Mouse (Mus musculus) heart, embryonic 14.5 days (tissue): ENCODE results near the gene Aox3. TPM values are rescaled to one million over a fixed set of nuclear protein-coding genes. Genes with fewer than 3 reads are reported as not detected.
A peak's percentile ranks its signal among the peaks of the same experiment; 100 is the strongest.

Experiments used
- ATAC-seq: fragments of 200-750 bp; cut with Nextera tagmentation; 2 replicates; pipeline ENCODE4 v1.8.0; 2017; ENCODE audit warnings: low read depth, moderate TSS enrichment; ENCODE audit not compliant: insufficient number of reproducible peaks, insufficient read depth, low FRiP score
- H3K27ac ChIP-seq, 2 experiments: fragments of 200-500 bp in 1 of 2; fragments of 300-500 bp in 1 of 2; sonication (generic) in 1 of 2; replicated peaks in 1 of 2; 2 replicates each; pipeline ENCODE4 v1.5.1; 2012 to 2014; ENCODE audit warnings: low read depth in 2 of 2, low read length in 2 of 2, control low read depth in 1 of 2, mild to moderate bottlenecking in 1 of 2, mixed read lengths in 1 of 2; ENCODE audit not compliant: control insufficient read depth in 1 of 2, insufficient read depth in 1 of 2
- H3K27me3 ChIP-seq: fragments of 300-500 bp; sonication (generic); 2 replicates; pipeline ENCODE4 v1.6.1; 2014; ENCODE audit warnings: mild to moderate bottlenecking, low read length, control low read depth; ENCODE audit not compliant: control insufficient read depth, insufficient read depth
- H3K36me3 ChIP-seq: fragments of 300-500 bp; sonication (generic); 2 replicates; pipeline ENCODE4 v1.6.1; 2014; ENCODE audit warnings: mild to moderate bottlenecking, control low read depth, low read length, mixed read lengths; ENCODE audit not compliant: control insufficient read depth, insufficient read depth
- H3K4me1 ChIP-seq, 2 experiments: fragments of 200-500 bp in 1 of 2; fragments of 300-500 bp in 1 of 2; sonication (generic) in 1 of 2; 2 replicates each; pipeline ENCODE4 v1.6.1; 2012 to 2014; ENCODE audit warnings: low read length in 2 of 2, control low read depth in 1 of 2, mixed read lengths in 1 of 2; ENCODE audit not compliant: control insufficient read depth in 2 of 2, insufficient read depth in 2 of 2
- H3K4me2 ChIP-seq: fragments of 300-500 bp; sonication (generic); 2 replicates; pipeline ENCODE4 v1.6.1; 2014; ENCODE audit warnings: mild to moderate bottlenecking, low read length
- H3K4me3 ChIP-seq, 2 experiments: fragments of 200-500 bp in 1 of 2; fragments of 300-500 bp in 1 of 2; sonication (generic) in 1 of 2; 2 replicates each; pipeline ENCODE4 v1.5.1; 2012 to 2014; ENCODE audit warnings: low read length in 2 of 2, mild to moderate bottlenecking in 2 of 2, control low read depth in 1 of 2, low read depth in 1 of 2, moderate library complexity in 1 of 2; ENCODE audit not compliant: control insufficient read depth in 1 of 2, insufficient read depth in 1 of 2
- H3K9ac ChIP-seq: fragments of 300-500 bp; sonication (generic); 2 replicates; pipeline ENCODE4 v1.6.1; 2014; ENCODE audit warnings: mild to moderate bottlenecking, low read length
- H3K9me3 ChIP-seq: fragments of 300-500 bp; sonication (generic); 2 replicates; pipeline ENCODE4 v1.6.1; 2016; ENCODE audit warnings: low read length, control low read depth; ENCODE audit not compliant: control insufficient read depth
- WGBS: fragments of 180-500 bp; shearing (Covaris S2); extraction: QIAGEN DNeasy Blood & Tissue Kit; methylation state at CpG from one replicate; pipeline ENCODE4 v1.1.7; 2014; 5-methylcytosine and 5-hydroxymethylcytosine counted together
- polyA plus RNA-seq: library from polyadenylated mRNA; unstranded; fragments of >200 nt; fragmentation: Nextera tagmentation; extraction: Ambion mirVana; gene quantifications from 2 replicates; pipeline ENCODE4 v1.2.1, GENCODE M21; 2014

Gene Aox3
- 0.05 TPM in 1 of 2 replicates, not detected in the other for polyA plus RNA-seq

DNA sequence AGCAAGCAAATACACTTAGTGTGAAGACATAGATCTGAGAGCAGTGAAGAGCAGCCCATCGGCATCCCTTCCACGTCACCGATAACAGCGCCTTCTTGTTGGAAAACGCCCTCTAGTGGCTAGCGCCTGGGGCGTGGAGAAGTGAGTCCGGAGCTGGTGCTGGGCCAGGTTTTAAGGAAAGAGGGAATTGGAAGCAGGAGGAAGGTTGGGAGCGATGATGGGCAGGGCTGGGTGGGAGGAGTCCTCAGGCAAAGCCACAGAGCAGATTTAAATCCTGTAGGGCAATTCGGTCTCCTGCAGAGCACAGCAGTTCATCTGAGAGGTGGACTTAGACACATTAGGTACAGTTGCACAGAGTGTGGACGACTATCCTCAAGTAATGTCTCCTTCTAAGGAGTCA is at the start of gene Aox3:
TSS of gene Aox3 (plus strand) at position 251 of the 400 bp plus-strand sequence.
- H3K4me3 ChIP-seq: no peak within 1 kb of the TSS
- H3K27me3 ChIP-seq: no peaks in the 10 kb centered on the region
- no peaks in the 10 kb centered on the region for H3K9me3 ChIP-seq
- no peak within 1 kb of the TSS for H3K9ac ChIP-seq
- no peaks in the 10 kb centered on the region; a peak in 1 of 4 replicates for H3K4me1 ChIP-seq
- peak within 1 kb of the TSS; percentile 45 for H3K4me2 ChIP-seq
- 12% methylated on average over 11 of the region's 11 CpGs for WGBS
- ATAC-seq: no peak
- H3K36me3 ChIP-seq: no peaks in the 10 kb centered on the region
- H3K27ac ChIP-seq: no peak within 1 kb of the TSS

DNA sequence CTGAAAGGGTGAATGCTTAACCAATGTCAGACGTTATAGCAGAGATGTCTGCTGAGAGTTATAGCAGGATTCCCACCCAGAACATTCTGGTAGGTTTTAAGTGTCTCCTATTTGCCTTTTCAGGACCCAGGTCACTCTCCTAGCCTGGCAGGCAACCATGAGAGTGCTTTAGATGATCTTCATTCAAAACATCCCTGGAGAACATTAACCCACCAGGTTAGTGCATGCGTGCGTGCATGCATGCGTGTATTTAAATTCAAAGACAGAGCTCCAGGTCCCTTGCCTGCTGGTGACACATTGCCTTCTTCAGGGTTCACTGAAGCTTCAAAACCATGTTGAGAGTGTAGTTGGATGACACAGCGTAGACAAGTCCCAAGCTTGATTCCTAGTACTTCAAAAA is 47.8 kb upstream of the Aox3 start:
- Histone ChIP-seq H3K27ac (no peak overlapping the region), H3K27me3 (no peaks in the 10 kb centered on the region), H3K4me2 (no peak overlapping the region), H3K4me1 (no peaks in the 10 kb centered on the region), H3K4me3 (no peak overlapping the region), H3K36me3 (no peaks in the 10 kb centered on the region), H3K9ac (no peak overlapping the region), H3K9me3 (no peaks in the 10 kb centered on the region)
- 86% methylated on average over 5 of the region's 5 CpGs for WGBS
- ATAC-seq: no peak

DNA sequence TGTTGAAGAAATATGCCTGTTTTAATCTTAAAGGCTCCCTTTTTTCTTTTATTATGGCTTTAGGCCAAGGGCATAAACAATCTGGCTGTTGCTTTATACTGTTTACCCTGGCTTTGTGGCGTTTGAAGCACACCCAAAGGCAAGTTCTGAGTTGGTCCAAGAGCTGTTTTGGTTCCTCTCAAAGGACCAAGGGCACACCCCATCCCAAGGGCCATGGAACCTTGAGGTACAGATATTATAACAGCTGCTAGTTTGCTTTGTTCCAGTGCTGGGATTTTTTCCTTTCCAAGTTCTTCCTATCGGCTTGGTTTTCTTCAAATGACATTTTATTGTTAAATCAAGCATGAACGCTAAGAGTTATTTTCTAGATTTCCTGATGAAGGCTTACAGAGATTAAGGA is 47.3 kb upstream of the Aox3 start:
- Histone ChIP-seq H3K27me3 (no peaks in the 10 kb centered on the region), H3K4me3 (no peak overlapping the region), H3K36me3 (no peaks in the 10 kb centered on the region), H3K4me1 (no peaks in the 10 kb centered on the region), H3K4me2 (no peak overlapping the region), H3K27ac (no peak overlapping the region), H3K9ac (no peak overlapping the region), H3K9me3 (no peaks in the 10 kb centered on the region)
- no peak for ATAC-seq
- 77% methylated on average over 3 of the region's 3 CpGs for WGBS

DNA sequence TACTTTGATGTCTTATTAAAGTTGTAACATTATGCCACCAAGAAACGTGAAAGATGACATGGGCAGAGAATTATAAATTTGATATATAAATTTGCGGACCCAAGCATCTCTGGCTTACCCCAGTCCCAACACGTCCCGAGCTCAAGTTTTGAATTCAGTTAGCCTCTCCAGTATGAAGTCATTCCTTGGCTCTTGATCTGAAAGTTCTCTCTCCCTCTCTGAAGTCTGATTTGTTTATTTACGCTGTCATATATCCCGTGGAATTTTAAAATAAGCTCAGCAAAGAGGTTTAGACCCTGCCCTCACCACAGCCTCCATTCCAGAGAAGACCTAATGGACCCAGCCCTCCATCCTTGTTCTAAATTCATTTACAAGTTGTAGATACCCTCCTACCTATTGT is 43.7 kb upstream of the Aox3 start:
- Histone ChIP-seq H3K4me1 (peaks cover 0 to 2% of the 10 kb centered on the region in 2 experiments; a peak in 1 of 4 replicates), H3K27me3 (no peaks in the 10 kb centered on the region), H3K4me3 (no peak overlapping the region), H3K9me3 (no peaks in the 10 kb centered on the region), H3K9ac (no peak overlapping the region), H3K27ac (no peak overlapping the region), H3K36me3 (no peaks in the 10 kb centered on the region), H3K4me2 (no peak overlapping the region)
- ATAC-seq: no peak
- WGBS: 83% methylated on average over 6 of the region's 6 CpGs

DNA sequence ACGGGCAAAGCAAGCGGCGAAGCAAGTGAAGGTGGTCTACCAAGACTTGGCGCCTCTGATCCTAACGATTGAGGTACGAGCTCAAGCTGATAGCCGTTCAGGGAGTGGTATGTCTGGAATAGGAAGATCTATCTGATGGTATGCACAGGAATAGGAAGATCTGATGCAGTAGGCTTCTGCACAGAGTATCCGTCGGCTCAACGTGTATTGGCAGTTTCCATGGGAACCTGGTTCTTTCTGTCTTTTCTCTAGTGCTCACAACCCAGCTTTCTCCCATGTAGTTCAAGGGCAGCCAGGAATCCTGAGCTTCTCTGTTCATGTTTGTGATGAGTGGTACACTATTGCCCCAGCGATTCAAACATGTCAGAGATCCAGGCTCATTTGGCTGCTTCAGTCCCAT is 42.8 kb upstream of the Aox3 start:
- Histone ChIP-seq H3K9me3 (no peaks in the 10 kb centered on the region), H3K9ac (no peak overlapping the region), H3K4me1 (peaks cover 0 to 2% of the 10 kb centered on the region in 2 experiments; a peak in 1 of 4 replicates), H3K4me2 (no peak overlapping the region), H3K4me3 (no peak overlapping the region), H3K27me3 (no peaks in the 10 kb centered on the region), H3K27ac (no peak overlapping the region), H3K36me3 (no peaks in the 10 kb centered on the region)
- 87% methylated on average over 11 of the region's 11 CpGs for WGBS
- no peak for ATAC-seq

DNA sequence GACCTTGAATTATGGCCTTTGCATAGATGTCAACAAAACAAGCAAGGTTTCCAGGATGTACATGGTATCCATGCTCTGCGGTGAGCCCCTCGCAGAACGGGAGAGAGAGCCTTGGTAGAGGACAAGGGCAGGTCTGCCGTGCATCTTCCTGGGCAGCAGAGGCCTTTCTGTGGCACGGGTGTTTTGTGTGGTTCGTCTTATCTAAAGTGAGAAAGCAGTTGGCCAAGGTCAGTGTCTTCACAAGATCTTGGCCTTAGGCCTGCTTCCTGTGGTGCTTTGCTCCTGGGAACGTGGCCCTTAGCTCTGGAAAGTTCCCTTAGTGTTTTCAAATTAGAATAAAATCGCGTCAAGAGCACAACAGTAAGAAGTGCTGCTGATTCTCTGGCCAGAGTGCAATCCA is 41.9 kb upstream of the Aox3 start:
- WGBS: 69% methylated on average over 9 of the region's 9 CpGs
- Histone ChIP-seq H3K4me3 (no peak overlapping the region), H3K4me2 (no peak overlapping the region), H3K36me3 (no peaks in the 10 kb centered on the region), H3K27ac (no peak overlapping the region), H3K4me1 (peaks cover 0 to 2% of the 10 kb centered on the region in 2 experiments; a peak in 1 of 4 replicates), H3K27me3 (no peaks in the 10 kb centered on the region), H3K9me3 (no peaks in the 10 kb centered on the region), H3K9ac (no peak overlapping the region)
- no peak for ATAC-seq

DNA sequence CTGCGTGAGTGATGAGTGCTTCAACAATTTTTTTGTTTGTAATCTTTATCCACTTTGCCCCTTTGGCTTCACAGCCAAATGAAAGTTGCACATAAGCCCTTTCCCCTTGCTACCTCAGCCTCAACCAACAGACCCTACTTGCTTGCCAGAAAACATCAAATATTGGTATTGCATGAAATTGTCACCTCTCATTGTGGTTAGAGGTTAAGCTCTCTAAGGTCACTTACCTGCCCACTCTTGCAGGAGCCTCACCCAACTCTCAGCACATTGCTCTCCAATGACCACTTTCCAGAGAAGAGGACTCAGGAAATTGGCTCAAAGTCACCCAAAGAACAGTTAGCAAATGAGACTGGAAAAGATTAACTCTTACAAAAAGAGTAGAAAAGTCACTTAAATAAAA is 41.4 kb upstream of the Aox3 start:
- H3K4me3 ChIP-seq: no peak overlapping the region
- no peak overlapping the region for H3K9ac ChIP-seq
- no peaks in the 10 kb centered on the region for H3K36me3 ChIP-seq
- H3K4me2 ChIP-seq: no peak overlapping the region
- peaks cover 0 to 2% of the 10 kb centered on the region in 2 experiments; a peak in 1 of 4 replicates for H3K4me1 ChIP-seq
- WGBS: 77% methylated on average over 1 of the region's 1 CpGs
- H3K9me3 ChIP-seq: no peaks in the 10 kb centered on the region
- no peak overlapping the region for H3K27ac ChIP-seq
- ATAC-seq: no peak
- H3K27me3 ChIP-seq: no peaks in the 10 kb centered on the region

DNA sequence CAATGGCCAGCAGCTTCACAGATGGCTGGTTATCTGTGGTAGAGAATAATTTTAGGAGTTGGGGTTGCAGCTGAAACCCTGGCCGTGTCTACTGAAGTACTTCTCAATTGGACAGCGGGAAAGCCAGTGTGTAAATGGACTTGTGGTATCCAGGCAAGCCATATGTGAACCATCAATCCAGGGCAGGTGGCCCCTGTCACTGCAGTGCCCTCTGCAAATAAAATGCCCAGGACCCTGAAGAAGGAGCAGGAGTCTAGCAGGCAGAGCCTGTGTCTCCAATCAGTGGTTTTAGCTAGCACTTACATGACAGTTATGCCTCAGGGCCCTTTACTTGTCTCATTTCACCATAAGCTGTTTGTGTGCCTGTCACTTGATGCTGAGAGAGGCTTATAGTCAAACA is 40.5 kb upstream of the Aox3 start:
- 60% methylated on average over 2 of the region's 2 CpGs for WGBS
- Histone ChIP-seq H3K27me3 (no peaks in the 10 kb centered on the region), H3K9me3 (no peaks in the 10 kb centered on the region), H3K27ac (no peak overlapping the region), H3K4me2 (no peak overlapping the region), H3K36me3 (no peaks in the 10 kb centered on the region), H3K4me1 (peaks cover 0 to 2% of the 10 kb centered on the region in 2 experiments; a peak in 1 of 4 replicates), H3K9ac (no peak overlapping the region), H3K4me3 (no peak overlapping the region)
- no peak for ATAC-seq
